Mouse (Mus musculus) cerebellum, adult 2 months (tissue): ENCODE data around the gene Fbn1. TPM values are rescaled to one million over a fixed set of nuclear protein-coding genes. Genes with fewer than 3 reads are reported as not detected.

ENCODE experiments used
- DNase-seq, 2 experiments: peaks; one replicate each; pipeline ENCODE4 v3.0.0; 2021
- H3K27ac ChIP-seq: fragments of 200-500 bp; 2 replicates; pipeline ENCODE4 v1.5.1; 2012; ENCODE audit warnings: low read length, control low read depth, inconsistent platforms; ENCODE audit not compliant: insufficient read depth
- H3K27me3 ChIP-seq: fragments of 200-500 bp; 2 replicates; pipeline ENCODE4 v1.6.1; 2012; ENCODE audit warnings: inconsistent platforms, mild to moderate bottlenecking, low read length, moderate library complexity; ENCODE audit not compliant: control insufficient read depth, insufficient read depth
- H3K4me1 ChIP-seq: fragments of 200-500 bp; 2 replicates; pipeline ENCODE4 v1.6.1; 2011; ENCODE audit warnings: low read length; ENCODE audit not compliant: control insufficient read depth, insufficient read depth
- H3K4me3 ChIP-seq: fragments of 200-500 bp; replicated peaks from 2 replicates; pipeline ENCODE3; 2011; ENCODE audit warnings: mild to moderate bottlenecking, low read depth, low read length, control low read depth; ENCODE audit not compliant: insufficient read depth
- CTCF ChIP-seq: fragments of 200-500 bp; IDR thresholded peaks from 2 replicates; pipeline ENCODE4 v1.5.1; 2011; ENCODE audit warnings: low read depth, mild to moderate bottlenecking, control low read depth, low read length, moderate library complexity, borderline replicate concordance; ENCODE audit not compliant: insufficient read depth
- POLR2A ChIP-seq: fragments of 200-500 bp; IDR thresholded peaks from 2 replicates; pipeline ENCODE4 v1.6.1; 2011; ENCODE audit warnings: low read length, control low read depth, borderline replicate concordance; ENCODE audit not compliant: insufficient read depth
- WGBS: fragments of 180-500 bp; shearing (Covaris S2); methylation state at CpG from one replicate; pipeline ENCODE4 v1.1.7; 2018; 5-methylcytosine and 5-hydroxymethylcytosine counted together
- polyA plus RNA-seq: library from polyadenylated mRNA; depleted of rRNA; stranded (reverse); fragments of >200 nt; gene quantifications from 2 replicates; pipeline ENCODE4 v1.2.3, GENCODE M21; 2012

The Fbn1 gene
- polyA plus RNA-seq, 1 experiment: 1.2 TPM

GRCm38 (mm10) chr2:125494831-125495812 lies 12.7 kb downstream of the Fbn1 start:
- Histone ChIP-seq H3K27me3 (no peaks in the 10 kb centered on the region), H3K4me3 (no peak overlapping the region), H3K4me1 (peaks cover 7% of the 10 kb centered on the region; the same call in 1 of the 2 replicates), H3K27ac (no peak overlapping the region)
- WGBS: 97% methylated on average over 20 of the region's 20 CpGs
- TF ChIP-seq CTCF: no peak
- no peak for TF ChIP-seq POLR2A
- DNase-seq: no peak

- DNase-seq: no peak
- Histone ChIP-seq H3K27ac (no peak overlapping the region), H3K27me3 (no peaks in the 10 kb centered on the region), H3K4me1 (peaks cover 7% of the 10 kb centered on the region; the same call in 1 of the 2 replicates), H3K4me3 (no peak overlapping the region)
- 95% methylated on average over 2 of the region's 2 CpGs for WGBS
- no peak for TF ChIP-seq POLR2A
- no peak for TF ChIP-seq CTCF
Measured at GRCm38 (mm10) chr2:125494291-125494690, 13.5 kb downstream of the Fbn1 start.

DNA sequence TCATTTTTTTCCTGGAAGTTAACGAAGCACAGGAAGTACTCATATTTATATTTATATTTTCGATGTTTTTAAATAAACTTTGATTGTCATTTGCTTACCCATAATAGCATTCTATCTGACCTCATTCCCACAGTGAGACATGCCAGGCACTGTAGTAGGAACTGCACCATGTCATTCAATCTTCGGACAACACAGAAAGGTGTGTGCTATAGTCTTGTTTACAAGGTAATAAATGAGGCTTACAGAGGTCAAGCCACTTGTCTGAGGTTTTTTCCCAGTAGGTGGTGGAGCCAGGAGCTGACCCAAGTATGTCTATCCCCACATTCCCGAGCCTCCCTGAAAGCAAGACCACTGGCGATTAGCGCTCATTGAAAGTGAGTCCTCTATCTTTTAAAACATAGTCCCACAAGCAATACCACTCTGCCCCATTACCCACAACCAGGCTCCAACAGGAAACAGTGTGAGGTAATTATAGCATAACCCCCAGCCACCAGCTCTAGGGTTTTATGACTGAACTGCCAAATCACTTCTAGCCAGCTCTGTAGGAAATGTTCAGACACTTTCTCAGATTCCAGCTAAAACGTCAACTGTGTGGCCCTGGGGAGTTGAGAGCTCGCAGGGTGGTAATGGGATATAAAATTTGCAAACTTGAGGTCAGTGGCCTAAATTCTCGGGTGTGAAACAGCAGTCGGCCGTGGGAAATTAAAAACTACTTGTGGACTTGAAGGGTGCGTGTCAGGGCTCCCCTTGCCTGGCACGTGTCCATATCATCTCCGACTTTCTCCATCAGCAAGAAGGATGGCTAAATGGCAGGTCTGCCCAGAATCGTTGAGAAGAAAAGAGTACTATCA lies 15.5 kb downstream of the Fbn1 start:
- no peak for TF ChIP-seq CTCF
- no peak for TF ChIP-seq POLR2A
- no peaks in the 10 kb centered on the region for H3K27me3 ChIP-seq
- DNase-seq: no peak
- H3K27ac ChIP-seq: no peak overlapping the region
- H3K4me3 ChIP-seq: no peak overlapping the region
- WGBS: 78% methylated on average over 15 of the region's 15 CpGs
- H3K4me1 ChIP-seq: peaks cover 7% of the 10 kb centered on the region; the same call in 1 of the 2 replicates

GRCm38 (mm10) chr2:125489979-125490378 lies 17.8 kb downstream of the Fbn1 start:
- Histone ChIP-seq H3K27me3 (no peaks in the 10 kb centered on the region), H3K4me3 (no peak overlapping the region), H3K27ac (no peak overlapping the region), H3K4me1 (no peaks in the 10 kb centered on the region)
- WGBS: 95% methylated on average over 1 of the region's 1 CpGs
- no peak for DNase-seq
- TF ChIP-seq POLR2A (no peak), CTCF (no peak)

- TF ChIP-seq CTCF (no peak), POLR2A (no peak)
- H3K4me1 ChIP-seq: no peaks in the 10 kb centered on the region
- no peak overlapping the region for H3K4me3 ChIP-seq
- 81% methylated on average over 9 of the region's 9 CpGs for WGBS
- no peak for DNase-seq
- no peaks in the 10 kb centered on the region for H3K27me3 ChIP-seq
- no peak overlapping the region for H3K27ac ChIP-seq
Measured at GRCm38 (mm10) chr2:125484910-125485309, 22.9 kb downstream of the Fbn1 start.

DNA sequence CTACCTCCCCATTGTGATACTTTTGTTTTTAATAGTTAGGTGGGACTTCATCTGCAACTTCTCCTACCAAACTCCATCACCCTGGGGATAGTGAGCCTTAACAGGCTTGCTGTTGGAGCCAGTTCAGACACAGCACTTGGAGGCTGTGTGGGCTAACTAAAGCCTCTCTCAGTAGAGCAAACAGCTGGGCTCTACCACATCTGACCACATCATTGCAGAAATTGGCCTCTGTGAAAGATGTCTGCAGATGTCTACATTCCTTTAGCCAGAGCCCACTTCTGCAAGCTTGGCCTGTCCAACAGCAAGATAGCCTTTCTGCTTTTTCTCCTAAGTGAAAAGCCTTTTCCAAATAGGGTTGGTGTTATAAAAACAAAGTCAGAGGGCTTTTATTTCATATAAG lies 23.6 kb downstream of the Fbn1 start:
- Histone ChIP-seq H3K4me1 (no peaks in the 10 kb centered on the region), H3K27me3 (no peaks in the 10 kb centered on the region), H3K4me3 (no peak overlapping the region), H3K27ac (no peak overlapping the region)
- no peak for TF ChIP-seq POLR2A
- no peak for TF ChIP-seq CTCF
- no peak for DNase-seq

GRCm38 (mm10) chr2:125481531-125482317 lies 26.1 kb downstream of the Fbn1 start:
- Histone ChIP-seq H3K27ac (no peak overlapping the region), H3K4me1 (no peaks in the 10 kb centered on the region), H3K4me3 (no peak overlapping the region), H3K27me3 (no peaks in the 10 kb centered on the region)
- WGBS: 93% methylated on average over 9 of the region's 9 CpGs
- no peak for DNase-seq
- TF ChIP-seq POLR2A (no peak), CTCF (no peak)
